Mouse (Mus musculus): Measurements from ENCODE around the gene Zfp185. TPM values are rescaled to one million over a fixed set of nuclear protein-coding genes. Genes with fewer than 3 reads are reported as not detected.

Gene Zfp185
- polyA plus RNA-seq, 1 experiment from 2014 or later, result 5.7 TPM

MicroRNA genes within 50 kb of the gene (microRNA counts, 519-probe panel; counts per million panel counts)
- not detected for microRNA mmu-miR-2137

Small RNAs within 50 kb of the gene (microRNA-seq; reads per million reads assigned to microRNA genes)
- 2.7 reads per million, percentile 5 among the genes with 10 or more reads in this experiment for gene Mir2137

Other genes with a start within 250 kb of the Zfp185 start
- 0.11 and 0.16 TPM in 2 replicates for gene Gabrq, start 162.2 kb upstream of the Zfp185 start, polyA plus RNA-seq (2015; fragmentation: Nextera tagmentation; extraction: Ambion mirVana)
- 63.3 and 65.0 TPM in 2 replicates for gene Cetn2, start 68.9 kb upstream of the Zfp185 start, polyA plus RNA-seq (2015; fragmentation: Nextera tagmentation; extraction: Ambion mirVana)
- 16.4 and 18.2 TPM in 2 replicates for gene Nsdhl, start 68.8 kb upstream of the Zfp185 start, polyA plus RNA-seq (2015; fragmentation: Nextera tagmentation; extraction: Ambion mirVana)
- 0.05 and 0.10 TPM in 2 replicates for gene Pnma5, start 49.8 kb downstream of the Zfp185 start, polyA plus RNA-seq (2015; fragmentation: Nextera tagmentation; extraction: Ambion mirVana)
- gene Pnma3, start 77.4 kb downstream of the Zfp185 start, polyA plus RNA-seq (2015; fragmentation: Nextera tagmentation; extraction: Ambion mirVana), result not detected in 2 replicates
- 0.36 and 0.69 TPM in 2 replicates for gene Xlr4a, start 95.1 kb downstream of the Zfp185 start, polyA plus RNA-seq (2015; fragmentation: Nextera tagmentation; extraction: Ambion mirVana)
- 0.32 and 0.74 TPM in 2 replicates for gene Xlr3a, start 109.8 kb downstream of the Zfp185 start, polyA plus RNA-seq (2015; fragmentation: Nextera tagmentation; extraction: Ambion mirVana)
- gene Gm14685, start 129.7 kb downstream of the Zfp185 start, polyA plus RNA-seq (2015; fragmentation: Nextera tagmentation; extraction: Ambion mirVana), result 0.15 and 0.42 TPM in 2 replicates
- not detected in 2 replicates for gene Xlr5b, start 161.5 kb downstream of the Zfp185 start, polyA plus RNA-seq (2015; fragmentation: Nextera tagmentation; extraction: Ambion mirVana)
- 0.13 TPM in 1 of 2 replicates, not detected in the other for gene DXBay18, start 162.1 kb downstream of the Zfp185 start, polyA plus RNA-seq (2015; fragmentation: Nextera tagmentation; extraction: Ambion mirVana)
- not detected in 2 replicates for gene Spin2d, start 189.7 kb downstream of the Zfp185 start, polyA plus RNA-seq (2015; fragmentation: Nextera tagmentation; extraction: Ambion mirVana)
- 1.7 and 3.7 TPM in 2 replicates for gene Xlr3b, start 204.9 kb downstream of the Zfp185 start, polyA plus RNA-seq (2015; fragmentation: Nextera tagmentation; extraction: Ambion mirVana)
- gene Xlr4b, start 227.0 kb downstream of the Zfp185 start, polyA plus RNA-seq (2015; fragmentation: Nextera tagmentation; extraction: Ambion mirVana), result 0.19 and 0.78 TPM in 2 replicates
- 15.4 and 16.1 TPM in 2 replicates for gene F8a, start 241.0 kb downstream of the Zfp185 start, polyA plus RNA-seq (2015; fragmentation: Nextera tagmentation; extraction: Ambion mirVana)

All from lung, postnatal 0 days (tissue).